Mouse (Mus musculus): ENCODE data around the gene Asb8.
A peak's percentile ranks its signal among the peaks of the same experiment; 100 is the strongest.

The Asb8 gene

GRCm38 (mm10) chr15:98114852-98115778 lies 50.3 kb downstream of the Asb8 start:
- DNase-seq (ENCODE audit: low spot score): no peak

GRCm38 (mm10) chr15:98114098-98114851 lies 51.1 kb downstream of the Asb8 start:
- DNase-seq (ENCODE audit: low spot score): no peak

GRCm38 (mm10) chr15:98111791-98112190 lies 53.6 kb downstream of the Asb8 start:
- no peak for DNase-seq (ENCODE audit: low spot score)

GRCm38 (mm10) chr15:98108297-98109152 lies 56.9 kb downstream of the Asb8 start:
- peak; percentile 88 for DNase-seq (ENCODE audit: low spot score)

- no peak for DNase-seq (ENCODE audit: low spot score)
Measured at GRCm38 (mm10) chr15:98107703-98108296, 57.6 kb downstream of the Asb8 start.

GRCm38 (mm10) chr15:98107230-98107629 lies 58.2 kb downstream of the Asb8 start:
- no peak for DNase-seq (ENCODE audit: low spot score)

GRCm38 (mm10) chr15:98106506-98106905 lies 58.9 kb downstream of the Asb8 start:
- DNase-seq (ENCODE audit: low spot score): no peak

- DNase-seq (ENCODE audit: low spot score): no peak
Measured at GRCm38 (mm10) chr15:98102401-98102800, 63.0 kb downstream of the Asb8 start.

GRCm38 (mm10) chr15:98098519-98098918 lies 66.9 kb downstream of the Asb8 start:
- no peak for DNase-seq (ENCODE audit: low spot score)

GRCm38 (mm10) chr15:98096957-98097356 lies 68.5 kb downstream of the Asb8 start:
- no peak for DNase-seq (ENCODE audit: low spot score)

- DNase-seq (ENCODE audit: low spot score): no peak
Measured at GRCm38 (mm10) chr15:98094905-98095304, 70.5 kb downstream of the Asb8 start.

GRCm38 (mm10) chr15:98093121-98094011 lies 72.1 kb downstream of the Asb8 start, which contains the start of gene Senp1:
Gene Senp1 (minus strand): TSS chr15:98093744.
- peak; percentile 89 for DNase-seq (ENCODE audit: low spot score)

- no peak for DNase-seq (ENCODE audit: low spot score)
Measured at GRCm38 (mm10) chr15:98092372-98093120, 72.9 kb downstream of the Asb8 start, which contains the start of gene Pfkm. Gene Pfkm (plus strand): TSS chr15:98092589.

GRCm38 (mm10) chr15:98091841-98092240 lies 73.6 kb downstream of the Asb8 start:
- no peak for DNase-seq (ENCODE audit: low spot score)

GRCm38 (mm10) chr15:98089421-98090183 lies 75.8 kb downstream of the Asb8 start:
- peak; percentile 41 for DNase-seq (ENCODE audit: low spot score)

- no peak for DNase-seq (ENCODE audit: low spot score)
Measured at GRCm38 (mm10) chr15:98088889-98089288, 76.5 kb downstream of the Asb8 start.

Data from urinary bladder, postnatal 14 days (tissue).